Mouse (Mus musculus) MEL (cell line): Measurements from ENCODE around the gene Zfp664.

Source experiments
- CHD2 ChIP-seq: IDR thresholded peaks from 2 replicates; pipeline ENCODE4 v1.6.1; 2011; ENCODE audit warnings: low read length, improper control_type of control experiment
- POLR2A ChIP-seq, 2 experiments: IDR thresholded peaks; 2 replicates each; pipeline ENCODE4 v1.6.1; 2011 to 2012; ENCODE audit warnings: low read length in 2 of 2, mild to moderate bottlenecking in 2 of 2, control low read depth in 1 of 2, improper control_type of control experiment in 1 of 2, low read depth in 1 of 2, moderate library complexity in 1 of 2; ENCODE audit not compliant: control insufficient read depth in 1 of 2, insufficient read depth in 1 of 2, poor library complexity in 1 of 2
- USF1 ChIP-seq: IDR thresholded peaks from 2 replicates; pipeline ENCODE4 v1.6.1; 2014; ENCODE audit warnings: low read depth, mild to moderate bottlenecking, inconsistent platforms, low read length, improper control_type of control experiment, moderate library complexity

- TF ChIP-seq CHD2 (no peak), POLR2A (IDR thresholded peaks at IDR 0.05; ENCODE audit: control insufficient read depth in 1 of 2, insufficient read depth in 1 of 2, low read depth in 1 of 2, low read length in 2 of 2, poor library complexity in 1 of 2) (no peak), USF1 (no peak)
Measured at GRCm38 (mm10) chr5:124840202-124840601, 22.3 kb upstream of the Zfp664 start.
